In the genomic region with DNA sequence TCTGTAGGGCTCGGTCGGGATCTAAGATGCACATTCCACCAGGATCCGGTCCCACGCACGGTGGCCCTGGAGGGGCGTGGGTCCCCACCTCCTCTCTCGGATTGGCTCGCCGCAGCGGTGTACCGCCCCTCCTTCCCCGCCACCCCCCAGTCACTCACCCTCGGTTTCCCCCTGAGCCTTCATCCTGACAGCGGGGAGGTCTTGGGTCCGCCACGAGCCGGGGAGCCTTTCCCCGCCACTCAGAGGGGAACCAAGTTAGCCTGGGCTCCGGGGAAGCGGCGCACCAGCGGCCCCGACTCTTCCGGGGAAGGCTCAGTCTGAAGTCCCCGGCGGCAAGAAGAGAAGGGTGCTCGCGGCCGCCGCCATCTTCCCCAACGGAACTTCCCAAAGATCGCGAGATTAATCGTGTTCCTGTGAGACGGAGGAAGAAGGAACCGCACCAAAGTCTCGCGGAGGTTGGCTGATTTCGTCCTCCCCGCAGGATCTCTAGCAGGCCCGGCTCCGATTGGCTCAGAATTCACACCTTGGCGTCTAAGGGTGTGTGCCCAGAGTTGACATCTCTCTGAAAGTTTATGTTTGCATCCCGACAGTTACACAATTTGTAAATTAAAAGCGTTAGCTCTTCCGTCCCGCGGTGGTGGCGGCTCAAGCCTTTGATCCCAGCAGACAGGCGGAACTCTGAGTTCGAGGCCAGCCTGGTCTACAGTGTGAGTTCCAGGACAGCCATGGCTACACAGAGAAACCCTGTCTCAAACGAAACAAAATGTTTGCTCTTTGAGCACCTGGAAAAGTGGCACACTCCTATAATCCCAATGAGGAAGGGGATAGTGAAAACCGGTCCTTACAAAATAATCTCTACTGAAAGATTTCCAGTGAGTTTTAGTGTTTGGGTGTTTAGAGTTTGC, we compare ENCODE assay signal across 8 mouse cellular contexts. TPM values are rescaled to one million over a fixed set of nuclear protein-coding genes. Genes with fewer than 3 reads are reported as not detected.
A peak's percentile ranks its signal among the peaks of the same experiment; 100 is the strongest.
DNase-seq lines count a peak whose midpoint lies in the region; ATAC-seq lines count a peak whose summit lies in the region.

A gene (minus strand): TSS at position 393 of the 905 bp plus-strand sequence.

- peak within 1 kb of the TSS; percentile 94 for H3K4me3 ChIP-seq in heart, embryonic 10.5 days
- H3K4me3 ChIP-seq in kidney, embryonic 15.5 days (replicated peaks) = peak within 1 kb of the TSS; percentile 80

- H3K27ac ChIP-seq in heart, embryonic 10.5 days = peak within 1 kb of the TSS; percentile 98
- H3K27ac ChIP-seq in kidney, embryonic 15.5 days = peak within 1 kb of the TSS; percentile 95

- ATAC-seq in erythroblast, adult 5-6 weeks (replicated peaks; ENCODE audit: low FRiP score, poor library complexity, severe bottlenecking) = peak; percentile 96
- peak; percentile 97 for ATAC-seq in kidney, embryonic 15.5 days (replicated peaks; ENCODE audit: low FRiP score)
- ATAC-seq in monocyte, adult 5-6 weeks (replicated peaks; ENCODE audit: insufficient number of reproducible peaks, low FRiP score, low TSS enrichment, poor library complexity, severe bottlenecking) = peak; percentile 99

- peaks cover 8% of the 10 kb centered on the region; the same call in 1 of the 2 replicates for H3K4me1 ChIP-seq in heart, embryonic 10.5 days
- peaks cover 15% of the 10 kb centered on the region for H3K4me1 ChIP-seq in kidney, embryonic 15.5 days

- DNase-seq in B cell, adult 2 months = peak; percentile 90 to 92
- DNase-seq in brain, adult 2 months (ENCODE audit: low read depth, low spot score) = peak; percentile 99
- DNase-seq in heart, embryonic 10.5 days (ENCODE audit: low spot score) = peak; percentile 98
- DNase-seq in liver = peak; percentile 93
- peak; percentile 90 to 94 for DNase-seq in spleen, postnatal 4 days (ENCODE audit: low spot score in 2 of 2)

- no peaks in the 10 kb centered on the region for H3K9me3 ChIP-seq in heart, embryonic 10.5 days
- H3K9me3 ChIP-seq in kidney, embryonic 15.5 days (replicated peaks) = no peaks in the 10 kb centered on the region

- under 1% methylated on average over 53 of the region's 53 CpGs for WGBS in heart, embryonic 10.5 days
- under 1% methylated on average over 52 of the region's 53 CpGs for WGBS in kidney, embryonic 15.5 days

- H3K4me2 ChIP-seq in kidney, embryonic 15.5 days = peak within 1 kb of the TSS; percentile 77

- H3K36me3 ChIP-seq in heart, embryonic 10.5 days = peaks cover 29% of the 10 kb centered on the region
- peaks cover 24% of the 10 kb centered on the region for H3K36me3 ChIP-seq in kidney, embryonic 15.5 days

- H3K27me3 ChIP-seq in heart, embryonic 10.5 days (ENCODE audit: insufficient read depth, poor library complexity, severe bottlenecking) = no peaks in the 10 kb centered on the region
- 0 out of 2 replicates have a peak, but pooled peaks cover 3% of the 10 kb centered on the region for H3K27me3 ChIP-seq in kidney, embryonic 15.5 days

- H3K9ac ChIP-seq in kidney, embryonic 15.5 days = peak within 1 kb of the TSS; percentile 90

RNA-seq across cellular contexts. Expression of the gene that starts here (rescaled TPM):
- 30.6 and 34.9 TPM in 2 replicates for total RNA-seq in erythroblast, adult 5-6 weeks (2015; ENCODE audit: low replicate concordance)
- total RNA-seq in erythroblast, adult 5-6 weeks (2017; ENCODE audit: low replicate concordance) = 19.5 and 24.0 TPM in 2 replicates
- 43.7 and 51.5 TPM in 2 replicates for polyA plus RNA-seq in heart, embryonic 10.5 days (2016; fragmentation: Nextera tagmentation; extraction: Ambion mirVana)
- polyA plus RNA-seq in kidney, embryonic 15.5 days (2015; fragmentation: Nextera tagmentation; extraction: Ambion mirVana) = 66.6 and 72.8 TPM in 2 replicates
- total RNA-seq in monocyte, adult 5-6 weeks (2017) = 23.7 to 46.9 TPM (median 25.9 TPM) in 3 replicates

Comparison
In these comparisons a context has a peak if more than half of its experiments do, and no peak if none do; other contexts are left out.
1. Peak in every context shown above with its lines: DNase-seq, ATAC-seq, H3K4me3 ChIP-seq and H3K27ac ChIP-seq.